Mouse (Mus musculus): ENCODE data around the gene Gm14137.

DNA sequence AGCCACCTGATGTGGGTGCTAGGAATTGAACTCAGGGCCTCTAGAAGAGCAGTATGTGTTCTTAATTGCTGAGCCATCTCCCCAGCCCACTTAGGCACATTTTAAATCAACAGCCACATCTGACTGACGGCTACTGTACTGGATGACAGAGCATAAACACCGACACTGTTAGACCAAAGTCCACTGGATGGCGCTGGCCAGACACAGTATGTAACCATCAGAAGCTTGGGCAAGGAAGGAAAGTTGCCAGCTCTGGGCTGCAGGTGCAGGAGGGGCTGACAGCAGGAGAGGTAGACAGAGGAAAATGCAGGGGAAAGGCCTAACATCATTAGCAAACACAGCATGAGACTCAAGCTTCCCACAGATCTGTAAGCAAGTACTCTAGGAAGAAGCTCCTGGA lies 2.5 kb downstream of the Gm14137 start:
- TF ChIP-seq POLR2A (IDR thresholded peaks at IDR 0.05; ENCODE audit: insufficient read depth, low read length) (no peak), CTCF (IDR thresholded peaks at IDR 0.05; ENCODE audit: low read depth, low read length) (no peak), EP300 (IDR thresholded peaks at IDR 0.05; ENCODE audit: insufficient read depth, low read depth, low read length) (no peak)
